ENCODE assay signal across 12 mouse cellular contexts in the genomic region with DNA sequence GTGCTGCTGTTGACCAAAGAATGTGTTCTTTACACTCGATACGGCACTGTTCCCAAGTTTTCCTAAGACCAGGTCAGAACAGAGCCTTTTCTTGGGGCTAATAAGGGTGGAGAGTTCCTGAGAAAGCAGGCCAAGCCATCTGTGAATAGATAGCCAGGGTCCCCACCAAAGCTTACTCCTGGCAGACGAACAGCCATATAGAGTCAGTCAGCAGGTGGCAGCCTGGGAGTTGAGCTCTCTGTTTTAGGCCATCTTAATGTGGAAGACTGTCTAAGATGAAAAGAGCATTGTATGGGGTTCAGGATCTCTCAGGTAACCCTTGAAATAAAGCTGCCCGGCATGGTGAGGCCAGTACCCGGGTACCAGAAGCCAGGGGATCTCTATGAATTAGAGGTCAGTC. TPM values are rescaled to one million over a fixed set of nuclear protein-coding genes. Genes with fewer than 3 reads are reported as not detected.
A peak's percentile ranks its signal among the peaks of the same experiment; 100 is the strongest.
DNase-seq lines count a peak whose midpoint lies in the region; ATAC-seq and TF ChIP-seq lines count a peak whose summit lies in the region.
"Had no signal": no experiment of that assay in that cellular context is flagged by ENCODE, and none has a peak within 500 bp of the region (broad histone marks: within the 10 kb centered on the region; RNA-seq: fewer than 3 reads in every experiment).

No protein-coding gene starts in this region.

- no peak overlapping the region for H3K9ac ChIP-seq in heart, embryonic 12.5 days
- no peak overlapping the region for H3K9ac ChIP-seq in liver, embryonic 14.5 days (replicated peaks)
- H3K9ac ChIP-seq in forebrain, embryonic 16.5 days (replicated peaks; ENCODE audit: low read depth, low read length) = no peak overlapping the region
- H3K9ac ChIP-seq: limb, embryonic 15.5 days had no signal

- no peak for ATAC-seq in heart, embryonic 12.5 days (ENCODE audit: insufficient number of reproducible peaks, low FRiP score)
- ATAC-seq in liver, embryonic 14.5 days (ENCODE audit: insufficient read depth) = no peak
- no peak for ATAC-seq in forebrain, embryonic 16.5 days

- no peak for TF ChIP-seq EP300 in liver, embryonic 14.5 days (IDR thresholded peaks at IDR 0.05; ENCODE audit: low read depth)

- H3K27ac ChIP-seq in heart, embryonic 12.5 days (ENCODE audit: poor library complexity, severe bottlenecking) = no peak overlapping the region
- no peak overlapping the region for H3K27ac ChIP-seq in liver, embryonic 14.5 days
- H3K27ac ChIP-seq in forebrain, embryonic 16.5 days (ENCODE audit: low read length) = no peak overlapping the region
- H3K27ac ChIP-seq: hindbrain, embryonic 10.5 days; limb, embryonic 15.5 days had no signal

- H3K4me1 ChIP-seq in heart, embryonic 12.5 days (replicated peaks) = no peaks in the 10 kb centered on the region
- H3K4me1 ChIP-seq in liver, embryonic 14.5 days (replicated peaks; ENCODE audit: control insufficient read depth in 2 of 2, insufficient read depth in 2 of 2, low read length in 1 of 2) = no peaks in the 10 kb centered on the region
- no peaks in the 10 kb centered on the region for H3K4me1 ChIP-seq in forebrain, embryonic 16.5 days (replicated peaks; ENCODE audit: control insufficient read depth, insufficient read depth, low read length)
- H3K4me1 ChIP-seq: hindbrain, embryonic 10.5 days; limb, embryonic 15.5 days had no signal

- no peaks in the 10 kb centered on the region for H3K9me3 ChIP-seq in heart, embryonic 12.5 days (replicated peaks)
- no peaks in the 10 kb centered on the region for H3K9me3 ChIP-seq in liver, embryonic 14.5 days (ENCODE audit: control insufficient read depth, low read length)
- H3K9me3 ChIP-seq in forebrain, embryonic 16.5 days (ENCODE audit: control insufficient read depth, low read length) = no peaks in the 10 kb centered on the region
- H3K9me3 ChIP-seq: hindbrain, embryonic 10.5 days; limb, embryonic 15.5 days had no signal

- 86% methylated on average over 5 of the region's 5 CpGs for WGBS in heart, embryonic 12.5 days
- WGBS in liver, embryonic 14.5 days (ENCODE audit: insufficient replicate concordance) = 67% methylated on average over 5 of the region's 5 CpGs
- 70% methylated on average over 5 of the region's 5 CpGs for WGBS in forebrain, embryonic 16.5 days

- no peaks in the 10 kb centered on the region for H3K36me3 ChIP-seq in heart, embryonic 12.5 days
- no peaks in the 10 kb centered on the region for H3K36me3 ChIP-seq in liver, embryonic 14.5 days (replicated peaks; ENCODE audit: control insufficient read depth, insufficient read depth, low read depth)
- H3K36me3 ChIP-seq in forebrain, embryonic 16.5 days (ENCODE audit: control insufficient read depth, insufficient read depth) = no peaks in the 10 kb centered on the region
- H3K36me3 ChIP-seq: hindbrain, embryonic 10.5 days; limb, embryonic 15.5 days had no signal

- peak; percentile 79 for DNase-seq in heart, adult 11 months
- no peak for DNase-seq in liver, embryonic 14.5 days (ENCODE audit: low read depth in 3 of 3, low spot score in 3 of 3)
- DNase-seq in liver = no peak
- peak; percentile 28 for DNase-seq in kidney, adult 9 months
- peak; percentile 27 for DNase-seq in thymus, postnatal 0 days (ENCODE audit: low spot score)
- no peak for DNase-seq in cerebellum, postnatal 4 days (ENCODE audit: low spot score in 2 of 2)
- DNase-seq: cerebellum, postnatal 14 days; layer of hippocampus, adult 9-11 months had no signal

- H3K4me2 ChIP-seq in heart, embryonic 12.5 days = no peak overlapping the region
- H3K4me2 ChIP-seq in liver, embryonic 14.5 days (ENCODE audit: low read depth) = no peak overlapping the region
- no peak overlapping the region for H3K4me2 ChIP-seq in forebrain, embryonic 16.5 days (ENCODE audit: low read length)
- H3K4me2 ChIP-seq: limb, embryonic 15.5 days had no signal

- no peaks in the 10 kb centered on the region for H3K27me3 ChIP-seq in heart, embryonic 12.5 days (replicated peaks)
- no peaks in the 10 kb centered on the region for H3K27me3 ChIP-seq in liver, embryonic 14.5 days (ENCODE audit: control insufficient read depth, insufficient read depth, low read length)
- no peaks in the 10 kb centered on the region for H3K27me3 ChIP-seq in forebrain, embryonic 16.5 days (replicated peaks; ENCODE audit: control insufficient read depth, insufficient read depth, low read length)
- H3K27me3 ChIP-seq: limb, embryonic 15.5 days had no signal

- H3K4me3 ChIP-seq in heart, embryonic 12.5 days = no peak overlapping the region
- no peak overlapping the region for H3K4me3 ChIP-seq in liver, embryonic 14.5 days (ENCODE audit: insufficient read depth in 1 of 2, low read depth in 2 of 2, low read length in 2 of 2)
- no peak overlapping the region for H3K4me3 ChIP-seq in forebrain, embryonic 16.5 days (replicated peaks; ENCODE audit: low read length)
- H3K4me3 ChIP-seq: hindbrain, embryonic 10.5 days; limb, embryonic 15.5 days had no signal

- TF ChIP-seq CTCF in liver, embryonic 14.5 days (IDR thresholded peaks at IDR 0.05; ENCODE audit: low read depth) = peak; percentile 5; the same call in 1 of the 2 replicates

RNA-seq across cellular contexts. Expression of gene Gsk3b, which starts 55.7 kb away (rescaled TPM):
- polyA plus RNA-seq in heart, embryonic 12.5 days (2016; fragmentation: Nextera tagmentation; extraction: Ambion mirVana) = 46.8 and 47.3 TPM in 2 replicates
- polyA plus RNA-seq in liver, embryonic 14.5 days (2012; rRNA removed) = 2.9 TPM in 2 replicates
- 10.3 and 10.8 TPM in 2 replicates for polyA plus RNA-seq in liver, embryonic 14.5 days (2014; fragmentation: Nextera tagmentation; extraction: Ambion mirVana)
- 37.9 and 45.6 TPM in 2 replicates for polyA plus RNA-seq in thymus, postnatal 0 days (2015; fragmentation: Nextera tagmentation; extraction: Ambion mirVana)
- 155 and 159 TPM in 2 replicates for polyA plus RNA-seq in forebrain, embryonic 16.5 days (2015; fragmentation: Nextera tagmentation; extraction: Ambion mirVana)

Comparison
In these comparisons a context has a peak if more than half of its experiments do, and no peak if none do; other contexts are left out.
1. DNase-seq: peak in heart, adult 11 months (single experiment), kidney, adult 9 months (single experiment) and thymus, postnatal 0 days (single experiment); none in liver, embryonic 14.5 days (0 of 3), liver (single experiment) and cerebellum, postnatal 4 days (0 of 2).